Mouse (Mus musculus): ENCODE results near the gene Gse1. TPM values are rescaled to one million over a fixed set of nuclear protein-coding genes. Genes with fewer than 3 reads are reported as not detected.

Gene Gse1
- polyA plus RNA-seq, 1 experiment, result 55.9 TPM

DNA sequence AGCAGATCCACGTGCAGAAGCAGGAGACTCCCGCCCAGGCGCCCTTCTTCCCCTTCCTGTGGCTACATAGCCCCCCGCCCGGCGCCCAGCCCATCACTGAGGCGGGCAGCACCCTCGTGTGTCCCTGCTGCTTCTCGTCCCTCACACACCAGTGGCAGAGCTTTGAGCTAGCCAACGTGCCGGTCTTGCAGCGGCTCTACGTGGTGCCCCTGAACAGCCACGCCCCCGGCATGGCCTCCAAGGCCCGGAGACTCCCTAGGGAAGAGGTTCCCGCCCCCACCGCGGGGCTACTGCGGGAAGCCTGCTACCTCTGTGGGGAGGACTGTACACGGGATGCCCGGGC, 1.3 kb downstream of the Gse1 start:
- TF ChIP-seq CTCF (IDR thresholded peaks at IDR 0.05; ENCODE audit: extremely low read depth, insufficient read length, insufficient replicate concordance, low read depth, low read length) (no peak), POLR2A (IDR thresholded peaks at IDR 0.05; ENCODE audit: low read depth, low read length) (no peak)
- Histone ChIP-seq H3K27me3 (ENCODE audit: control insufficient read depth, insufficient read depth, low read length) (peaks cover 22% of the 10 kb centered on the region), H3K4me3 (ENCODE audit: low read depth, low read length) (peak overlapping the region; percentile 67), H3K4me1 (ENCODE audit: control insufficient read depth, insufficient read depth, insufficient read length, low read length) (peaks cover 6% of the 10 kb centered on the region), H3K27ac (ENCODE audit: insufficient read depth, low read depth, low read length) (no peak overlapping the region), H3K36me3 (ENCODE audit: control insufficient read depth, insufficient read depth, low read length) (no peaks in the 10 kb centered on the region)
- 3% methylated on average over 22 of the region's 22 CpGs for WGBS

DNA sequence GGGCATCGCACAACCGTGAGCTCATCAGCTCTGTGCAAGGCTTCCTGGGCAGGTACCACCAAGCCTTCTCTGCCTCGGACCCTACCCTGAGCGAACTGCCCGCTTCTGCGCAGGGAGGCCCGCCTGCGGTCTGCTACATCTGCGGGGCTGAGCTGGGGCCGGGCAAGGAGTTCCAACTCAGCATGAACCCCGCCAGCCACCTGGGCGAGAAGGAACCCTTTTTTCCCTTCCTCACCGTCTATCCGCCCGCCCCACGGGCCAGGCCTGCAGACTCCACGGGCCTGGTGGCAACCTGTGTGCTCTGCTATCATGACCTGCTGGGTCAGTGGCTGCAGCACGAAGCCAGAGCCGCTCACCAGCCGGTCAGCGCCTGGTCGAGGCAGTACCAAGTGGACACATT, 1.8 kb downstream of the Gse1 start:
- peak overlapping the region; percentile 67 for H3K4me3 ChIP-seq (ENCODE audit: low read depth, low read length)
- H3K27me3 ChIP-seq (ENCODE audit: control insufficient read depth, insufficient read depth, low read length), result peaks cover 22% of the 10 kb centered on the region
- WGBS, result 57% methylated on average over 22 of the region's 22 CpGs
- no peak overlapping the region for H3K27ac ChIP-seq (ENCODE audit: insufficient read depth, low read depth, low read length)
- H3K4me1 ChIP-seq (ENCODE audit: control insufficient read depth, insufficient read depth, insufficient read length, low read length), result peaks cover 6% of the 10 kb centered on the region
- no peaks in the 10 kb centered on the region for H3K36me3 ChIP-seq (ENCODE audit: control insufficient read depth, insufficient read depth, low read length)
- no peak for TF ChIP-seq POLR2A (IDR thresholded peaks at IDR 0.05; ENCODE audit: low read depth, low read length)
- TF ChIP-seq CTCF (IDR thresholded peaks at IDR 0.05; ENCODE audit: extremely low read depth, insufficient read length, insufficient replicate concordance, low read depth, low read length), result no peak

DNA sequence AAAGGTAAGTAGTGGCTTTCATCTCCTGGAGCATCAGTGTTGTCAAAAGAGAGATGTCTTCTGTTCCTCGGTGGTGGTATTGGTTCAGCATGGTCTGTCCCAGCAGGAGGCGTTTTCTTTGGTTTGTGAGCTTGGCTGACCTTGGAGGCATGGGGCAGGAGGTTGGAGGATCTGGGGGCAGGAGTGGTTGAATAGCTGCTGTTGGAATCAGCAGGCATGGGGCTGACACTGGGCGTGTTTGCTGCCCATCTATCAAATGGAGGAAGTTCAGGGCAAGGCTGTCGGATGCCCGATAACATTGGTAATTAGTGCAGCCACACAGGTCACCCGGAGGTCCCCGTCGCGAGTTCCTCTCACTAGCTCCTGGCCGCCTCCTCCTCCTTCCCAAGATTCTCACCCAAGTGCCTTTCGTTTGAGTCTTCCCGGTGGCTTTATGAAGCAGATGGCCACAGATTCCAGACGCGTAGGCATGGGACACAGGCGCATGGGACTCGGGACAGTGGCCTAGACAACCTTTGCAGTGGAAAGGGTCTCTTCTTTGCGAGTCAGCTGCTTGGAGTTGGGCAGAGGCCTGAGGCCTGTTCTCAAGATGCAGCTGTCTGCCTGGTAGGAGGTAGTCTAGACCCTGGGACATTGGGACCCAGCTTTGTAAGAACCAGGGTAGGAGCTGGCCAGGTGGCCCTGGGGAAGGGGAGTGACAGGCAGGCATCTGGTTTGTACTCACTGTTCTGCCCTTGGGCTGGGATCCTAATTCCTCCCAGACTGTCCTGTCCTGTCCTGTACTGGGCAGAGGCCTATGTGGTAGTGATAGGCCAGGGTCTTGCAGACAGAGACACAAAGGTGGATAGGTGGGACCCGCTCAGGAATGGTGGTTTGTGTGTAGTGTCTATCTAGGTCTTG, 2.7 kb downstream of the Gse1 start:
- Histone ChIP-seq H3K4me3 (ENCODE audit: low read depth, low read length) (peak overlapping the region; percentile 67), H3K36me3 (ENCODE audit: control insufficient read depth, insufficient read depth, low read length) (no peaks in the 10 kb centered on the region), H3K27me3 (ENCODE audit: control insufficient read depth, insufficient read depth, low read length) (peaks cover 22% of the 10 kb centered on the region), H3K4me1 (ENCODE audit: control insufficient read depth, insufficient read depth, insufficient read length, low read length) (peaks cover 6% of the 10 kb centered on the region), H3K27ac (ENCODE audit: insufficient read depth, low read depth, low read length) (no peak overlapping the region)
- no peak for TF ChIP-seq POLR2A (IDR thresholded peaks at IDR 0.05; ENCODE audit: low read depth, low read length)
- no peak for TF ChIP-seq CTCF (IDR thresholded peaks at IDR 0.05; ENCODE audit: extremely low read depth, insufficient read length, insufficient replicate concordance, low read depth, low read length)
- WGBS, result 68% methylated on average over 18 of the region's 18 CpGs

DNA sequence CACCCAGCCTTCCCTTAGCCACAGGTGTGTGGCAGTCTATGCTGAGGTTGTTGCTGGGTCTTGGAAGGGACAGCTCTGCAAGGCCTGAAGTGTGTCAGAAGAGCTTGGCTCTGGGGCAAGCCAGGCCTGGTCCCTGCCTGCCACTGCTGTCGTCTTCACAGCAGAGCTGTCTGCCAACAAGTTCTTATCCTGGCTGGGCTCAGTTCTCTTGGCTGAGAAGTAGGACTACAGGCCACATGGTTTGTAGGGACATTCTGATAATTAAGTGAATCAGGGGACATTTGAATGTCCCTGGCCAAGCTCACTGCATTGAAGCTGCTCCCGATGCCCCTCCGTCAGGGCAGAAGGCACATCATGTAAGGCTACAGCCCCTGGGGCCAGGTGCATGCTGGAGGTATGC, 3.6 kb downstream of the Gse1 start:
- Histone ChIP-seq H3K4me3 (ENCODE audit: low read depth, low read length) (no peak overlapping the region), H3K36me3 (ENCODE audit: control insufficient read depth, insufficient read depth, low read length) (no peaks in the 10 kb centered on the region), H3K27ac (ENCODE audit: insufficient read depth, low read depth, low read length) (no peak overlapping the region), H3K4me1 (ENCODE audit: control insufficient read depth, insufficient read depth, insufficient read length, low read length) (peaks cover 6% of the 10 kb centered on the region), H3K27me3 (ENCODE audit: control insufficient read depth, insufficient read depth, low read length) (peaks cover 22% of the 10 kb centered on the region)
- TF ChIP-seq POLR2A (IDR thresholded peaks at IDR 0.05; ENCODE audit: low read depth, low read length) (no peak), CTCF (IDR thresholded peaks at IDR 0.05; ENCODE audit: extremely low read depth, insufficient read length, insufficient replicate concordance, low read depth, low read length) (no peak)
- WGBS, result 85% methylated on average over 3 of the region's 3 CpGs

DNA sequence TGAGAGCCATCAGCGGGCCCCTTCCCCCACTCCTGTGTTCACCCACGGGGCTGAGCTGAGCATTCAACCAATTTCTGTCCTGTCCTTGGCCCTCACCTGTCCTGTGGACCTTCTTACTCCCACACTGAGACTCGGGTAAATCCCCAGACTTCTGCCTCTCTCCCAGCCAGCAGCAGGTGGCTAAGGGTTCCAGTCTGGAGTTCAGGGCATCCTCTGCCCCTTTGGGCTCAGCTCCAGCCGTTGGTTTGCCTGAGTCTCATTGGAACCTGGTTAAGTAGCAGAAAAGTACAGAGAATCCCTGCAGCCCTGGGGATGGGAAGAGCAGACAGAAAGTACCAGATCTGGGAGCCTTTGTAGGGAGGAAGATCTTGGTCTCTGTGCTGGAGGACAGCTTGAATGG, 4.1 kb downstream of the Gse1 start:
- Histone ChIP-seq H3K27me3 (ENCODE audit: control insufficient read depth, insufficient read depth, low read length) (peaks cover 22% of the 10 kb centered on the region), H3K4me3 (ENCODE audit: low read depth, low read length) (no peak overlapping the region), H3K27ac (ENCODE audit: insufficient read depth, low read depth, low read length) (no peak overlapping the region), H3K4me1 (ENCODE audit: control insufficient read depth, insufficient read depth, insufficient read length, low read length) (peaks cover 6% of the 10 kb centered on the region), H3K36me3 (ENCODE audit: control insufficient read depth, insufficient read depth, low read length) (no peaks in the 10 kb centered on the region)
- 51% methylated on average over 4 of the region's 4 CpGs for WGBS
- TF ChIP-seq CTCF (IDR thresholded peaks at IDR 0.05; ENCODE audit: extremely low read depth, insufficient read length, insufficient replicate concordance, low read depth, low read length), result no peak
- no peak for TF ChIP-seq POLR2A (IDR thresholded peaks at IDR 0.05; ENCODE audit: low read depth, low read length)

DNA sequence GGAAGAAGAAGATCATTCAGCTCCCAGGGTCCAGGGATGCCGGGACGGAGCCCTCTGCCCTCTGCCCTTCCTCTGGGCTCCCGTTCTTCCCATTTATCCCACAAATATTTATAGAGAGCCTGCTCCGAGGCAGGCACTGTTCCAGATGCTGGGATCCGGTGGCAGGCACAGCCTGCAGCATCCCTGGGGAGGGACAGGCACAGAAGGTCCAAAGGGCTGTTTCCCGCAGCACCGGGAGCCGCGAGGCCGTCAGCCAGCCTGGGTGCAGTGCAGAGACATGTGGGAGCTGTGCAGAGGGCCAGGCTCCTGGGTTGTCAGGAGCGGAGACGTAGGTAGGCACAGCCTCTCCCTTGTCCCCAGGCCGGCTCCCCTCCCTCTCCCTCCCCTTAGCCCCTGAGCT, 4.7 kb downstream of the Gse1 start:
- H3K4me1 ChIP-seq (ENCODE audit: control insufficient read depth, insufficient read depth, insufficient read length, low read length), result peaks cover 3% of the 10 kb centered on the region; the same call in 1 of the 2 replicates
- peaks cover 22% of the 10 kb centered on the region for H3K27me3 ChIP-seq (ENCODE audit: control insufficient read depth, insufficient read depth, low read length)

DNA sequence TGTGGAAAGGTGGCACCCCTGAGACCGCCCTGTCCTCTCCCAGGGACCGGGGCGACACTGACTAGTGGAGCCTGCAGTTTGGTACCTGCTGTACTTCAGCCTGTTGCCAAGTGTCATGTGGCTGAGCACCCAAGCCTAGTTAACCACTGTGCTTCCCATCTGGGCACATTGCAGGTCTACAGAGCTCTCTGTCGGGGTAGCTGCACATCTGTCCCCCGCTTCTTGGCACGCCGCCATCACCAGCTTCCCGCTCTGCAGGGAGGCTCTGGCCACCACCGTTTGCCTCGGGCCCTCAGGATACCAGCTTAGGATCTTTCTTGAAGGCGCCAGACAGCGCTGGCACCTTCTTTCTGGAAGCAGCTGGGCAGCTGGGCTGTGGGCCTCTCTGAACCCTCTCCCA, 6.2 kb downstream of the Gse1 start:
- WGBS, result 62% methylated on average over 12 of the region's 12 CpGs
- Histone ChIP-seq H3K36me3 (ENCODE audit: control insufficient read depth, insufficient read depth, low read length) (no peaks in the 10 kb centered on the region), H3K4me3 (ENCODE audit: low read depth, low read length) (no peak overlapping the region), H3K27me3 (ENCODE audit: control insufficient read depth, insufficient read depth, low read length) (peaks cover 9% of the 10 kb centered on the region), H3K27ac (ENCODE audit: insufficient read depth, low read depth, low read length) (no peak overlapping the region), H3K4me1 (ENCODE audit: control insufficient read depth, insufficient read depth, insufficient read length, low read length) (peaks cover 3% of the 10 kb centered on the region; the same call in 1 of the 2 replicates)
- TF ChIP-seq POLR2A (IDR thresholded peaks at IDR 0.05; ENCODE audit: low read depth, low read length), result no peak
- no peak for TF ChIP-seq CTCF (IDR thresholded peaks at IDR 0.05; ENCODE audit: extremely low read depth, insufficient read length, insufficient replicate concordance, low read depth, low read length)

More for the DNA sequence above, 4.7 kb downstream of the Gse1 start:
- no peaks in the 10 kb centered on the region for H3K36me3 ChIP-seq (ENCODE audit: control insufficient read depth, insufficient read depth, low read length)
- TF ChIP-seq POLR2A (IDR thresholded peaks at IDR 0.05; ENCODE audit: low read depth, low read length), result no peak
- TF ChIP-seq CTCF (IDR thresholded peaks at IDR 0.05; ENCODE audit: extremely low read depth, insufficient read length, insufficient replicate concordance, low read depth, low read length), result no peak
- 32% methylated on average over 13 of the region's 13 CpGs for WGBS
- no peak overlapping the region for H3K27ac ChIP-seq (ENCODE audit: insufficient read depth, low read depth, low read length)
- H3K4me3 ChIP-seq (ENCODE audit: low read depth, low read length), result peak overlapping the region; percentile 4; the same call in 1 of the 2 replicates
